Comparison of ENCODE assay signal across 18 mouse cellular contexts in the genomic region with DNA sequence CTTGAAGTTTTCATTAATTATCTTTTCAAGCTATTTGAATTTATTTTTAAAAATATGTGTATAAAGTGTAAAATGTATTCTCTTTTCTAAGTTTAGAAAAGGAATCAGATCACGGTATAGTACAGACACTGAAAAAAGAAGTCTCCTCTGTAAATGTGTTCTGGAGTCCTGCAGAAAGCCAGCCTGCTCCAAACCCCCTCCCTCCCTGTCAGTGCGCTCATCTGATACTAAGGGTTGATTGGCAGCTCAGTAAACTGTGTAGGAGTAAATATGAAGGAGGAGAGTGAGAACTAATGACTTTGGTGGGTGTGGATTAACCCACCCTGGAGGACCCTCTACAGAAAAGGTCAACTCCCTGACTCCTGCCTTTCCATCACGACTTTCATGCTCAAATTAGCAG. TPM values are rescaled to one million over a fixed set of nuclear protein-coding genes. Genes with fewer than 3 reads are reported as not detected.
DNase-seq lines count a peak whose midpoint lies in the region; ATAC-seq and TF ChIP-seq lines count a peak whose summit lies in the region.
"Had no signal": no experiment of that assay in that cellular context is flagged by ENCODE, and none has a peak within 500 bp of the region (broad histone marks: within the 10 kb centered on the region; RNA-seq: fewer than 3 reads in every experiment).

No protein-coding gene starts in this region.

- H3K9me3 ChIP-seq in heart, embryonic 12.5 days (replicated peaks): no peaks in the 10 kb centered on the region
- H3K9me3 ChIP-seq in heart, embryonic 11.5 days (replicated peaks; ENCODE audit: control insufficient read depth, low read length): no peaks in the 10 kb centered on the region
- H3K9me3 ChIP-seq in kidney, embryonic 16.5 days (ENCODE audit: low read length): no peaks in the 10 kb centered on the region
- H3K9me3 ChIP-seq in neural tube, embryonic 15.5 days (replicated peaks): no peaks in the 10 kb centered on the region
- H3K9me3 ChIP-seq in limb, embryonic 14.5 days (ENCODE audit: control insufficient read depth, low read length): no peaks in the 10 kb centered on the region
- H3K9me3 ChIP-seq: G1E; liver, embryonic 13.5 days; midbrain, embryonic 15.5 days; neural tube, embryonic 12.5 days had no signal

- 47% methylated on average over 3 of the region's 3 CpGs for WGBS in heart, embryonic 12.5 days
- 50% methylated on average over 3 of the region's 3 CpGs for WGBS in heart, embryonic 11.5 days (ENCODE audit: insufficient replicate concordance)
- WGBS in kidney, embryonic 16.5 days: 32% methylated on average over 3 of the region's 3 CpGs
- 65% methylated on average over 3 of the region's 3 CpGs for WGBS in neural tube, embryonic 15.5 days
- 40% methylated on average over 3 of the region's 3 CpGs for WGBS in limb, embryonic 14.5 days

- DNase-seq in kidney, postnatal 14 days: no peak
- DNase-seq in neural tube, embryonic 10.5 days (ENCODE audit: extremely low spot score, low spot score): no peak
- DNase-seq in limb, embryonic 14.5 days (ENCODE audit: low spot score): no peak
- no peak for DNase-seq in adrenal gland, postnatal 36 days
- DNase-seq: cerebellum, adult 18-20 months; heart, postnatal 36 days; kidney, adult 11 months; liver, embryonic 13.5 days; right cerebral cortex, postnatal 4 days; thymus, postnatal 14 days had no signal

- no peak overlapping the region for H3K9ac ChIP-seq in heart, embryonic 12.5 days
- no peak overlapping the region for H3K9ac ChIP-seq in heart, embryonic 11.5 days (ENCODE audit: low read depth, low read length)
- no peak overlapping the region for H3K9ac ChIP-seq in kidney, embryonic 16.5 days (replicated peaks; ENCODE audit: low read length)
- H3K9ac ChIP-seq in neural tube, embryonic 15.5 days (replicated peaks): no peak overlapping the region
- no peak overlapping the region for H3K9ac ChIP-seq in limb, embryonic 14.5 days (ENCODE audit: low read depth, low read length, severe bottlenecking)
- H3K9ac ChIP-seq: liver, embryonic 13.5 days; neural tube, embryonic 12.5 days had no signal

- no peaks in the 10 kb centered on the region for H3K36me3 ChIP-seq in heart, embryonic 12.5 days
- H3K36me3 ChIP-seq in heart, embryonic 11.5 days (ENCODE audit: control insufficient read depth, insufficient read depth, low read length): no peaks in the 10 kb centered on the region
- H3K36me3 ChIP-seq in kidney, embryonic 16.5 days (ENCODE audit: insufficient read depth, low read length): no peaks in the 10 kb centered on the region
- H3K36me3 ChIP-seq in neural tube, embryonic 15.5 days: no peaks in the 10 kb centered on the region
- no peaks in the 10 kb centered on the region for H3K36me3 ChIP-seq in limb, embryonic 14.5 days (ENCODE audit: control insufficient read depth, insufficient read depth, low read length)
- H3K36me3 ChIP-seq: G1E; liver, embryonic 13.5 days; midbrain, embryonic 15.5 days; neural tube, embryonic 12.5 days had no signal

- H3K4me3 ChIP-seq in heart, embryonic 12.5 days: no peak overlapping the region
- no peak overlapping the region for H3K4me3 ChIP-seq in heart, embryonic 11.5 days (ENCODE audit: low read depth, low read length)
- no peak overlapping the region for H3K4me3 ChIP-seq in kidney, embryonic 16.5 days (ENCODE audit: low read length)
- no peak overlapping the region for H3K4me3 ChIP-seq in neural tube, embryonic 15.5 days (replicated peaks)
- no peak overlapping the region for H3K4me3 ChIP-seq in limb, embryonic 14.5 days (replicated peaks; ENCODE audit: low read length)
- H3K4me3 ChIP-seq: erythroblast, embryonic 14.5 days; liver, embryonic 13.5 days; midbrain, embryonic 15.5 days; neural tube, embryonic 12.5 days had no signal

- peaks cover 8% of the 10 kb centered on the region for H3K4me1 ChIP-seq in heart, embryonic 12.5 days (replicated peaks)
- peaks cover 3% of the 10 kb centered on the region; the same call in 1 of the 2 replicates for H3K4me1 ChIP-seq in heart, embryonic 11.5 days (ENCODE audit: control insufficient read depth, insufficient read depth, low read length)
- peaks cover 26% of the 10 kb centered on the region; the same call in 1 of the 2 replicates for H3K4me1 ChIP-seq in kidney, embryonic 16.5 days (ENCODE audit: insufficient read depth, low read length)
- peaks cover 21% of the 10 kb centered on the region for H3K4me1 ChIP-seq in neural tube, embryonic 15.5 days
- peaks cover 26% of the 10 kb centered on the region for H3K4me1 ChIP-seq in limb, embryonic 14.5 days (ENCODE audit: control insufficient read depth, insufficient read depth, low read length)
- H3K4me1 ChIP-seq: liver, embryonic 13.5 days; neural tube, embryonic 12.5 days had no signal

- ATAC-seq in heart, embryonic 12.5 days (ENCODE audit: insufficient number of reproducible peaks, low FRiP score): no peak
- no peak for ATAC-seq in heart, embryonic 11.5 days (replicated peaks; ENCODE audit: insufficient number of reproducible peaks, low FRiP score, low TSS enrichment)
- ATAC-seq in kidney, embryonic 16.5 days (ENCODE audit: low FRiP score, low TSS enrichment): no peak
- ATAC-seq in neural tube, embryonic 15.5 days (ENCODE audit: low FRiP score): no peak
- no peak for ATAC-seq in limb, embryonic 14.5 days (ENCODE audit: low FRiP score, low read depth)

- H3K27me3 ChIP-seq in heart, embryonic 12.5 days (replicated peaks): no peaks in the 10 kb centered on the region; the same call in 1 of the 2 replicates
- H3K27me3 ChIP-seq in heart, embryonic 11.5 days (ENCODE audit: control insufficient read depth, insufficient read depth, low read length): no peaks in the 10 kb centered on the region
- peaks cover 22% of the 10 kb centered on the region for H3K27me3 ChIP-seq in kidney, embryonic 16.5 days (ENCODE audit: insufficient read depth, low read length)
- peaks cover 5% of the 10 kb centered on the region; the same call in 1 of the 2 replicates for H3K27me3 ChIP-seq in neural tube, embryonic 15.5 days (replicated peaks)
- H3K27me3 ChIP-seq in limb, embryonic 14.5 days (ENCODE audit: control insufficient read depth, insufficient read depth, low read length): peaks cover 7% of the 10 kb centered on the region; the same call in 1 of the 2 replicates

- H3K4me2 ChIP-seq in heart, embryonic 12.5 days: peak overlapping the region; percentile 40; the same call in 1 of the 2 replicates
- no peak overlapping the region; the same call in 1 of the 2 replicates for H3K4me2 ChIP-seq in heart, embryonic 11.5 days
- H3K4me2 ChIP-seq in kidney, embryonic 16.5 days (replicated peaks; ENCODE audit: low read depth, low read length): 0 out of 2 replicates have a peak overlapping the region, but pooled peaks have one; percentile 8
- H3K4me2 ChIP-seq in neural tube, embryonic 15.5 days: 0 out of 2 replicates have a peak overlapping the region, but pooled peaks have one; percentile 32
- H3K4me2 ChIP-seq in limb, embryonic 14.5 days (replicated peaks; ENCODE audit: low read depth, low read length, severe bottlenecking): peak overlapping the region; percentile 24; the same call in 1 of the 2 replicates
- H3K4me2 ChIP-seq: liver, embryonic 13.5 days; neural tube, embryonic 12.5 days had no signal

- TF ChIP-seq POLR2A in limb, embryonic 14.5 days (IDR thresholded peaks at IDR 0.05; ENCODE audit: borderline replicate concordance, extremely low read depth, insufficient read depth, insufficient read length): no peak

- no peak overlapping the region for H3K27ac ChIP-seq in heart, embryonic 12.5 days (ENCODE audit: poor library complexity, severe bottlenecking)
- no peak overlapping the region for H3K27ac ChIP-seq in heart, embryonic 11.5 days (ENCODE audit: low read depth, low read length)
- H3K27ac ChIP-seq in kidney, embryonic 16.5 days (ENCODE audit: low read length): no peak overlapping the region
- no peak overlapping the region for H3K27ac ChIP-seq in neural tube, embryonic 15.5 days (replicated peaks)
- H3K27ac ChIP-seq in limb, embryonic 14.5 days (replicated peaks; ENCODE audit: low read depth, low read length): no peak overlapping the region
- H3K27ac ChIP-seq: liver, embryonic 13.5 days; neural tube, embryonic 12.5 days had no signal

RNA-seq across cellular contexts. Expression of gene Nrp2, which starts 5.7 kb away (rescaled TPM):
- polyA plus RNA-seq in heart, embryonic 12.5 days (2016; fragmentation: Nextera tagmentation; extraction: Ambion mirVana): 6.0 and 6.2 TPM in 2 replicates
- polyA plus RNA-seq in heart, embryonic 11.5 days (2014; fragmentation: Nextera tagmentation; extraction: Ambion mirVana): 5.5 and 5.8 TPM in 2 replicates
- polyA plus RNA-seq in kidney, embryonic 16.5 days (2015; fragmentation: Nextera tagmentation; extraction: Ambion mirVana): 10.2 and 11.2 TPM in 2 replicates
- 33.4 and 35.6 TPM in 2 replicates for polyA plus RNA-seq in neural tube, embryonic 15.5 days (2015; fragmentation: Nextera tagmentation; extraction: Ambion mirVana)
- 60.3 and 64.5 TPM in 2 replicates for polyA plus RNA-seq in limb, embryonic 14.5 days (2012; rRNA removed)
- polyA plus RNA-seq in limb, embryonic 14.5 days (2014; fragmentation: Nextera tagmentation; extraction: Ambion mirVana): 30.4 and 34.2 TPM in 2 replicates
- total RNA-seq in adrenal gland, postnatal 36 days (2021): 10 to 100 TPM; 36.7 to 37.9 TPM
